Mouse (Mus musculus): ENCODE measurements around the gene Olfr912. TPM values are rescaled to one million over a fixed set of nuclear protein-coding genes. Genes with fewer than 3 reads are reported as not detected.

The Olfr912 gene
- not detected for polyA plus RNA-seq (2012; fragmentation: generic; extraction: Trizol)

- Histone ChIP-seq H3K27me3 (ENCODE audit: control insufficient read depth, insufficient read depth, insufficient read length) (no peaks in the 10 kb centered on the region), H3ac (ENCODE audit: control insufficient read depth, insufficient read length) (no peak within 1 kb of the TSS), H3K79me2 (ENCODE audit: control insufficient read depth, insufficient read depth) (no peaks in the 10 kb centered on the region), H3K4me3 (no peak within 1 kb of the TSS), H3K4me2 (ENCODE audit: low read depth) (no peak within 1 kb of the TSS), H3K36me3 (ENCODE audit: control insufficient read depth, insufficient read depth) (no peaks in the 10 kb centered on the region)
- TF ChIP-seq SRF (IDR thresholded peaks at IDR 0.05; ENCODE audit: control insufficient read depth, insufficient read length, low read depth) (no peak), MYOD1 (IDR thresholded peaks at IDR 0.05; ENCODE audit: control insufficient read depth in 1 of 3, insufficient read length in 2 of 3, low read depth in 2 of 3) (no peak), USF1 (IDR thresholded peaks at IDR 0.05; ENCODE audit: low read depth) (no peak), TCF3 (IDR thresholded peaks at IDR 0.05; ENCODE audit: insufficient read length, low read depth) (no peak), MAX (IDR thresholded peaks at IDR 0.05; ENCODE audit: low read depth) (no peak), TCF12 (IDR thresholded peaks at IDR 0.05; ENCODE audit: insufficient read depth, poor library complexity, severe bottlenecking) (no peak)
These were observed at the start of gene Olfr912 for GRCm38 (mm10) chr9:38579878-38580277. Gene Olfr912 (plus strand): TSS chr9:38580178.

GRCm38 (mm10) chr9:38537549-38537948 is 42.4 kb upstream of the Olfr912 start, which contains the start of gene Olfr910:
Gene Olfr910 (plus strand): TSS chr9:38537849.
- Histone ChIP-seq H3K4me3 (no peak within 1 kb of the TSS), H3K79me2 (ENCODE audit: control insufficient read depth, insufficient read depth) (no peaks in the 10 kb centered on the region), H3K4me2 (ENCODE audit: low read depth) (no peak within 1 kb of the TSS), H3K27me3 (ENCODE audit: control insufficient read depth, insufficient read depth, insufficient read length) (no peaks in the 10 kb centered on the region), H3ac (ENCODE audit: control insufficient read depth, insufficient read length) (no peak within 1 kb of the TSS), H3K36me3 (ENCODE audit: control insufficient read depth, insufficient read depth) (no peaks in the 10 kb centered on the region)
- no peak for TF ChIP-seq CEBPB (IDR thresholded peaks at IDR 0.05; ENCODE audit: insufficient read depth, poor library complexity, severe bottlenecking)
- no peak for TF ChIP-seq MYOD1 (IDR thresholded peaks at IDR 0.05; ENCODE audit: control insufficient read depth in 1 of 3, insufficient read length in 2 of 3, low read depth in 2 of 3)
- no peak for TF ChIP-seq MYOG (IDR thresholded peaks at IDR 0.05; ENCODE audit: control insufficient read depth in 1 of 3, insufficient read depth in 1 of 3, insufficient read length in 2 of 3, low read depth in 2 of 3)
- TF ChIP-seq TCF3 (IDR thresholded peaks at IDR 0.05; ENCODE audit: insufficient read length, low read depth): no peak
- TF ChIP-seq USF1 (IDR thresholded peaks at IDR 0.05; ENCODE audit: low read depth): no peak
- no peak for TF ChIP-seq E2F4 (IDR thresholded peaks at IDR 0.05; ENCODE audit: insufficient read depth)
- no peak for TF ChIP-seq SRF (IDR thresholded peaks at IDR 0.05; ENCODE audit: control insufficient read depth, insufficient read length, low read depth)
- no peak for TF ChIP-seq POLR2AphosphoS2 (IDR thresholded peaks at IDR 0.05; ENCODE audit: insufficient read length, low read depth)
- no peak for TF ChIP-seq MAX (IDR thresholded peaks at IDR 0.05; ENCODE audit: low read depth)
- TF ChIP-seq POLR2A (IDR thresholded peaks at IDR 0.05; ENCODE audit: insufficient read length, low read depth): no peak
- no peak for TF ChIP-seq REST (IDR thresholded peaks at IDR 0.05; ENCODE audit: insufficient read depth, insufficient read length)
- TF ChIP-seq TCF12 (IDR thresholded peaks at IDR 0.05; ENCODE audit: insufficient read depth, poor library complexity, severe bottlenecking): no peak

- TF ChIP-seq TCF12 (IDR thresholded peaks at IDR 0.05; ENCODE audit: insufficient read depth, poor library complexity, severe bottlenecking) (no peak), POLR2A (IDR thresholded peaks at IDR 0.05; ENCODE audit: insufficient read length, low read depth) (no peak), SRF (IDR thresholded peaks at IDR 0.05; ENCODE audit: control insufficient read depth, insufficient read length, low read depth) (no peak), MAX (IDR thresholded peaks at IDR 0.05; ENCODE audit: low read depth) (no peak), MYOG (IDR thresholded peaks at IDR 0.05; ENCODE audit: control insufficient read depth in 1 of 3, insufficient read depth in 1 of 3, insufficient read length in 2 of 3, low read depth in 2 of 3) (no peak), REST (IDR thresholded peaks at IDR 0.05; ENCODE audit: insufficient read depth, insufficient read length) (no peak), CEBPB (IDR thresholded peaks at IDR 0.05; ENCODE audit: insufficient read depth, poor library complexity, severe bottlenecking) (no peak), USF1 (IDR thresholded peaks at IDR 0.05; ENCODE audit: low read depth) (no peak), MYOD1 (IDR thresholded peaks at IDR 0.05; ENCODE audit: control insufficient read depth in 1 of 3, insufficient read length in 2 of 3, low read depth in 2 of 3) (no peak), E2F4 (IDR thresholded peaks at IDR 0.05; ENCODE audit: insufficient read depth) (no peak), POLR2AphosphoS2 (IDR thresholded peaks at IDR 0.05; ENCODE audit: insufficient read length, low read depth) (no peak), TCF3 (IDR thresholded peaks at IDR 0.05; ENCODE audit: insufficient read length, low read depth) (no peak)
- no peaks in the 10 kb centered on the region for H3K36me3 ChIP-seq (ENCODE audit: control insufficient read depth, insufficient read depth)
These were observed 11.1 kb downstream of the Olfr912 start for GRCm38 (mm10) chr9:38591056-38591455.

DNA sequence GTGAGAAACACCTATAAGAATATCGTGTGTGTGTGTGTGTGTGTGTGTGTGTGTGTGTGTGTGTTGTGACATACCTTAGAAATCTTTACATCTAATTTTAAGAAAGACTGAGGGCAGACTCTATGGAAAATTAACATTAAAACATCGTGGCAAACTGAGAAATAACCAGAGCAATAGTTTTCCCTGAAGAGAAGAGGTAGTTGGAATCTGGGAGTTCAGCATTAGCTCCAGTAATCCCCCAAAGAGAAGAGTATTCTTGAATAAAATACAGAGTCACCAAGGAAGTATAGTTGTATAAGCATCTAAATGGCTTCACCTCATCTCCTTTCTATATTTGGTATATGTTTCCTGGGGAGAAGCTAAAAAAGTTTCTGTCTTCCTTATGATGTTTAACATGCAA is 12.5 kb downstream of the Olfr912 start, which contains the start of gene Olfr913:
Gene Olfr913 (plus strand): TSS at position 301 of the 400 bp plus-strand sequence.
- Histone ChIP-seq H3ac (ENCODE audit: control insufficient read depth, insufficient read length) (no peak within 1 kb of the TSS), H3K79me2 (ENCODE audit: control insufficient read depth, insufficient read depth) (no peaks in the 10 kb centered on the region), H3K4me3 (no peak within 1 kb of the TSS), H3K36me3 (ENCODE audit: control insufficient read depth, insufficient read depth) (no peaks in the 10 kb centered on the region), H3K4me2 (ENCODE audit: low read depth) (no peak within 1 kb of the TSS), H3K27me3 (ENCODE audit: control insufficient read depth, insufficient read depth, insufficient read length) (no peaks in the 10 kb centered on the region)
- TF ChIP-seq TCF12 (IDR thresholded peaks at IDR 0.05; ENCODE audit: insufficient read depth, poor library complexity, severe bottlenecking): no peak
- TF ChIP-seq POLR2A (IDR thresholded peaks at IDR 0.05; ENCODE audit: insufficient read length, low read depth): no peak
- TF ChIP-seq SRF (IDR thresholded peaks at IDR 0.05; ENCODE audit: control insufficient read depth, insufficient read length, low read depth): no peak
- no peak for TF ChIP-seq POLR2AphosphoS2 (IDR thresholded peaks at IDR 0.05; ENCODE audit: insufficient read length, low read depth)
- TF ChIP-seq MAX (IDR thresholded peaks at IDR 0.05; ENCODE audit: low read depth): no peak
- no peak for TF ChIP-seq MYOG (IDR thresholded peaks at IDR 0.05; ENCODE audit: control insufficient read depth in 1 of 3, insufficient read depth in 1 of 3, insufficient read length in 2 of 3, low read depth in 2 of 3)
- no peak for TF ChIP-seq REST (IDR thresholded peaks at IDR 0.05; ENCODE audit: insufficient read depth, insufficient read length)
- TF ChIP-seq TCF3 (IDR thresholded peaks at IDR 0.05; ENCODE audit: insufficient read length, low read depth): no peak
- no peak for TF ChIP-seq MYOD1 (IDR thresholded peaks at IDR 0.05; ENCODE audit: control insufficient read depth in 1 of 3, insufficient read length in 2 of 3, low read depth in 2 of 3)
- no peak for TF ChIP-seq USF1 (IDR thresholded peaks at IDR 0.05; ENCODE audit: low read depth)
- TF ChIP-seq E2F4 (IDR thresholded peaks at IDR 0.05; ENCODE audit: insufficient read depth): no peak

More at GRCm38 (mm10) chr9:38591056-38591455, 11.1 kb downstream of the Olfr912 start:
- no peak overlapping the region for H3K4me3 ChIP-seq
- H3ac ChIP-seq (ENCODE audit: control insufficient read depth, insufficient read length): no peak overlapping the region
- H3K79me2 ChIP-seq (ENCODE audit: control insufficient read depth, insufficient read depth): no peaks in the 10 kb centered on the region
- H3K4me2 ChIP-seq (ENCODE audit: low read depth): no peak overlapping the region
- H3K27me3 ChIP-seq (ENCODE audit: control insufficient read depth, insufficient read depth, insufficient read length): no peaks in the 10 kb centered on the region

Measured in myocyte (in vitro differentiated cells).